In genomic region chr17:75506708-75507641, GRCm38 (mm10) we compare ENCODE assay signal across 24 mouse cellular contexts. TPM values are rescaled to one million over a fixed set of nuclear protein-coding genes. Genes with fewer than 3 reads are reported as not detected.
A peak's percentile ranks its signal among the peaks of the same experiment; 100 is the strongest.
DNase-seq lines count a peak whose midpoint lies in the region; TF ChIP-seq lines count a peak whose summit lies in the region.
"Had no signal": no experiment of that assay in that cellular context is flagged by ENCODE, and none has a peak within 500 bp of the region (broad histone marks: within the 10 kb centered on the region; RNA-seq: fewer than 3 reads in every experiment).

No protein-coding gene starts in this region.

- H3K4me3 ChIP-seq in spleen, adult 2 months (ENCODE audit: extremely low read depth, insufficient read depth, insufficient read length): peak overlapping the region; percentile 22; the same call in 1 of the 2 replicates
- H3K4me3 ChIP-seq: embryonic facial prominence, embryonic 13.5 days; embryonic facial prominence, embryonic 15.5 days; erythroblast, embryonic 14.5 days; forebrain, embryonic 10.5 days; forebrain, embryonic 12.5 days had no signal

- H3K27ac ChIP-seq in spleen, adult 2 months (ENCODE audit: insufficient read depth, low read length): peak overlapping the region; percentile 87
- H3K27ac ChIP-seq: embryonic facial prominence, embryonic 13.5 days; embryonic facial prominence, embryonic 15.5 days; forebrain, embryonic 10.5 days; forebrain, embryonic 12.5 days had no signal

- peaks cover 12% of the 10 kb centered on the region for H3K36me3 ChIP-seq in spleen, adult 2 months (ENCODE audit: control insufficient read depth, insufficient read depth, low read length)
- H3K36me3 ChIP-seq in splenic B cell, adult 2 months (ENCODE audit: control insufficient read depth, insufficient read depth, low read length, poor library complexity, severe bottlenecking): peaks cover 16% of the 10 kb centered on the region; the same call in 1 of the 2 replicates
- H3K36me3 ChIP-seq: embryonic facial prominence, embryonic 13.5 days; embryonic facial prominence, embryonic 15.5 days; forebrain, embryonic 10.5 days; forebrain, embryonic 12.5 days; G1E had no signal

- peaks cover 20% of the 10 kb centered on the region for H3K4me1 ChIP-seq in spleen, adult 2 months (ENCODE audit: control insufficient read depth, insufficient read depth, insufficient read length)
- H3K4me1 ChIP-seq: embryonic facial prominence, embryonic 13.5 days; embryonic facial prominence, embryonic 15.5 days; forebrain, embryonic 10.5 days; forebrain, embryonic 12.5 days had no signal

- TF ChIP-seq CTCF in spleen, adult 2 months (IDR thresholded peaks at IDR 0.05; ENCODE audit: extremely low read depth, insufficient read depth, insufficient read length, insufficient replicate concordance): no peak

- WGBS in spleen, adult 2 months: 68% methylated on average over 10 of the region's 10 CpGs

- peak; percentile 31 for DNase-seq in heart, adult 11 months
- no peak for DNase-seq in heart, postnatal 10 days
- no peak for DNase-seq in spleen, adult 2 months (ENCODE audit: low read depth in 1 of 2, low spot score in 2 of 2)
- no peak for DNase-seq in spleen, postnatal 4 days (ENCODE audit: low spot score in 2 of 2)
- DNase-seq in NIH3T3 (ENCODE audit: low read depth): peak; percentile 34
- DNase-seq in splenic B cell, adult 2 months (ENCODE audit: low read depth, low spot score): peak; percentile 51
- DNase-seq in left cerebral cortex, postnatal 10 days (ENCODE audit: extremely low spot score in 1 of 2, low spot score in 2 of 2): no peak
- no peak for DNase-seq in urinary bladder, postnatal 4 days (ENCODE audit: low spot score in 2 of 2)
- DNase-seq: adrenal gland, adult 2 months; adrenal gland, postnatal 10 days; adrenal gland, postnatal 25 days; cerebellum, adult 11 months; cerebellum, adult 18-20 months; cerebellum, adult 8-10 months; cerebellum, adult 9-11 months; cerebellum, postnatal 14 days; cerebellum, postnatal 36 days; embryo, embryonic 11 days had no signal

- no peaks in the 10 kb centered on the region for H3K27me3 ChIP-seq in spleen, adult 2 months (ENCODE audit: control insufficient read depth, insufficient read depth, low read length)
- no peaks in the 10 kb centered on the region for H3K27me3 ChIP-seq in splenic B cell, adult 2 months (ENCODE audit: control insufficient read depth, insufficient read depth, low read length, poor library complexity, severe bottlenecking)
- H3K27me3 ChIP-seq: embryonic facial prominence, embryonic 13.5 days; embryonic facial prominence, embryonic 15.5 days; forebrain, embryonic 12.5 days had no signal

- no peak for TF ChIP-seq POLR2A in spleen, adult 2 months (IDR thresholded peaks at IDR 0.05; ENCODE audit: low read depth, low read length)

- intact Hi-C loops in heart, postnatal 10 days (cut with DNase I): no loop called here
- intact Hi-C loops in left cerebral cortex, postnatal 10 days (cut with DNase I): no loop called here

RNA-seq across cellular contexts. Expression of gene Fam98a, which starts 44.8 kb away (rescaled TPM):
- total RNA-seq in heart, postnatal 10 days (2021): 10 to 100 TPM; 35.9 to 38.4 TPM
- polyA plus RNA-seq in spleen, adult 2 months (2012; rRNA removed): 5.6 and 6.1 TPM in 2 replicates
- total RNA-seq in left cerebral cortex, postnatal 10 days (2021): 10 to 100 TPM; 52.9 to 61.7 TPM

Comparison
In these comparisons a context has a peak if more than half of its experiments do, and no peak if none do; other contexts are left out.
1. DNase-seq: peak in heart, adult 11 months (single experiment), NIH3T3 (single experiment) and splenic B cell, adult 2 months (single experiment); none in heart, postnatal 10 days (0 of 2), spleen, adult 2 months (0 of 2), spleen, postnatal 4 days (0 of 2), left cerebral cortex, postnatal 10 days (0 of 2) and urinary bladder, postnatal 4 days (0 of 2).